Mouse (Mus musculus): ENCODE results near the gene Vgf.

DNA sequence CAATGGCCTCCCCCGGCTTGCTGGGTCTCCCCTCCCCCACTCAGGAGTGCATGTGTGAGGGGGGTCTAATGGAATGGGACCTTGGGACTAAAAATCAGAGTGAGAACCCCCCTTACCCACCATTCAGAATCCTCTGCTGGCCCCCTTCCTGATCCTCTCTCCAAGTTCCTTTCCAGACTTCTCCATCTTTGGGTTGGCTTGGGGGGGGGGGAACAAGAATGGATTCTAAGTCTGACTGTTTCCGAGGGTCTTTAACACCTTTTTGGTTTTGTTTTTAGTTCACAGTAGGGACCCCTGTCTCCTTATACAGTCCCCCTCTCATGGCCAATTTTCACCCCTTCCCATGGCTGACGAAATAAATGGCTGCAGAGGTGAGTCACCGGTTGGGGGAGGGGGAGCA is at the start of gene Vgf:
- TF ChIP-seq POLR2A (IDR thresholded peaks at IDR 0.05; ENCODE audit: low read depth, low read length) (no peak), CTCF (IDR thresholded peaks at IDR 0.05; ENCODE audit: extremely low read depth, insufficient read depth, insufficient read length, insufficient replicate concordance) (no peak)

Data from spleen, adult 2 months (tissue).